Mouse (Mus musculus): Measurements from ENCODE around the gene Smyd1. TPM values are rescaled to one million over a fixed set of nuclear protein-coding genes. Genes with fewer than 3 reads are reported as not detected.

Gene Smyd1
- not detected for total RNA-seq (2023)

GRCm38 (mm10) chr6:71321826-71322283 lies at the start of gene Smyd1:
Smyd1 (minus strand) TSS chr6:71322233.

DNA sequence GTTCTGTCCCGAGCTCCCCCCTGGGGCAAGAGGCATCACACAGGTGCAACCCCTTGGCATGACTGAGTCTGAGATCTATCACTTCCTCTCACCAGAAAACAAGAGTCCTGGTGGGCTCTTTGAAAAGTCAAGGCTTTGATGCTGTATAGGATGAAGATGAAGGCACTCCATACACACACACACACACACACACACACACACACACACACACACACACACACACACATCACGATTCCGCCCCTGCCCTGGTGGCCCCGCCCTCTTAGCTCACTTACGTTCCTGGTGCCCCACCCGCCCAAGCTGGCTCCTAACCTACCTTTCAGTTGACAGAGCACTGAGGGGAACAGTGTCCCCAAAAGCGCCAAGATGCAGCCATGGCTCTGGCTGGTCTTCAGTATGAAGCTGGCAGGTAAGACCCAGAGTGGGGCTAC lies 473 bp upstream of the Smyd1 start, which contains the start of gene Cd8b1:
Gene Cd8b1, plus strand, starts transcription at position 298 of the 431 bp plus-strand sequence.

DNA sequence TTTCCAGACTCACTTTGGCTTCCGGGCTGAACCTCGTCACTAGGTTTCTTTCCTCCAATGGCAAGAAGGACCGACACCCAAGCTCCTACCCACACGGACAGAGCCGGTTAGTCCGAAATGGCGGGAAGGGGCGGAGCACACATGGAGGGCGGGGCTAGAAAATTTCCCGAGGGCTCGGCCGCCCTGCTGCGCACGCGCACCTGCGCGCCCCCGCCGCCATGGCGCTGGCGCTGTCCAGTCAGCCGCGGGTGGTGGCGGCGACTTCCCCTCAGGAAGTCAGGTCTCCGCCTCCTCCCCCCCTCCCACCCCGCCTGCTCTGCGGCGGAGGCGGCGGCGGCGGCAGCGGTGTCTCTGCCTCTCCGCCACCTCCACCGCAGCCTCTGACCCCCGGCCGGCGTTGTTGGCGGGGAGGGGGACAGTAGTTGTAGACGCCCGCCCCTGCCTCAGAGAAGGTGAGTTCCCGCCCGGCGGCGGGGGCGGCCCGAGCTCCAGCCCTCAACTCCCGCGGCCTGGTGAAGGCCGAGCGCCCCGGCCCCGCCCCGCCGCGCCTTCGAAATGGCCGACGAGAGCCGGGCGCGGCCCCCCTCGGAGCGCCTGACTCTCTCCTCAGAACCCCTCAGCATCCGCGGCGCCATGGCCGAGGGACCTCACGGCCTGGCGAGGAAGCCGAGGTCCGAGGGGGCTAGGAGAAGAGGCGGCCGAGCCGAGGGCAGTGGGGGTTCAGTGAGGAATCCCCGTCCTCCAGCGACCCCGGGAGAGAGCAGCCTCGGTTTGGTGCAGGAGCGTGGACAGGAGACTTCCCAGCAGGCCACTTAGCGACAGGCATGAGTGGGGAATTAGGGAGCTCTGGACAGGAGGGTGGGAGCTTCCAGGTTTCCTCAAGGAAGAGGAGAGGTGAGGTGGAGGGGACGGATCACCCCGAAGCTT lies 50.4 kb downstream of the Smyd1 start, which contains the start of gene Krcc1:
Gene Krcc1, plus strand, starts transcription at position 289 of the 927 bp plus-strand sequence.

DNA sequence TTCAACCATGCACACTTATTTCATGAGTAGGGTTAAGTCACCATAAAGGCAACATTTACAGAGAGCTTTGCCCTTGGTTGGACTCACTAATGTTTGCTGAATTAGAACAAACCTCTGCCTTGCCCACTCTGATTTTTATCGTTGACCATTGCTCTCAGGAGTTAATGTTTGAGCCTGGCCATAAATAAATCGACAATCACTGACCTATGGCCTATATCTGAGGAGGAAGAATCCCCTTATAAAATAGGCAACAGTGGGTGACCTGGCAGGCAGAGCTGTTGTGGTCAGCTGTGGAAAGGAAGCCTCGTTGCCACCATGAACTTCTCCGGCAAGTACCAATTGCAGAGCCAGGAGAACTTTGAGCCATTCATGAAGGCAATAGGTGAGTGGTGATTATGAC lies 122.4 kb downstream of the Smyd1 start, which contains the start of gene Fabp1:
Gene Fabp1, plus strand, starts transcription at position 216 of the 400 bp plus-strand sequence.

Other genes with a start within 250 kb of the Smyd1 start
- not detected for gene Thnsl2, start 177.8 kb downstream of the Smyd1 start, total RNA-seq (2023)
- not detected for gene Fabp1, start 122.4 kb downstream of the Smyd1 start, total RNA-seq (2023)
- gene Krcc1, start 50.6 kb downstream of the Smyd1 start, total RNA-seq (2023), result 10 to 100 TPM; 34.5 to 36.1 TPM
- not detected for gene Cd8b1, start 555 bp upstream of the Smyd1 start, total RNA-seq (2023)
- under 1 TPM in 1 of 2 experiments, not detected in 1; 0.13 TPM for gene Cd8a, start 51.2 kb upstream of the Smyd1 start, total RNA-seq (2023)
- 10 to 100 TPM; 40.7 to 43.2 TPM for gene Rmnd5a, start 118.4 kb upstream of the Smyd1 start, total RNA-seq (2023)
- 10 to 100 TPM; 11.2 to 12.4 TPM for gene Rnf103, start 171.7 kb upstream of the Smyd1 start, total RNA-seq (2023)
- 10 to 100 TPM; 54.0 to 61.7 TPM for gene Chmp3, start 221.6 kb upstream of the Smyd1 start, total RNA-seq (2023)